Mouse (Mus musculus): Measurements from ENCODE around the gene Tada1. TPM values are rescaled to one million over a fixed set of nuclear protein-coding genes. Genes with fewer than 3 reads are reported as not detected.

Tada1 gene
- polyA plus RNA-seq, 1 experiment from 2014 or later, result 63.7 TPM

- Histone ChIP-seq H3K9ac (no peak overlapping the region), H3K27ac (no peak overlapping the region), H3K4me2 (no peak overlapping the region), H3K27me3 (no peaks in the 10 kb centered on the region), H3K9me3 (peaks cover 11% of the 10 kb centered on the region; the same call in 1 of the 2 replicates), H3K36me3 (peaks cover 13% of the 10 kb centered on the region), H3K4me3 (no peak overlapping the region), H3K4me1 (peaks cover 9% of the 10 kb centered on the region)
- 96% methylated on average over 1 of the region's 1 CpGs for WGBS
- ATAC-seq (ENCODE audit: insufficient number of reproducible peaks, insufficient read depth, low FRiP score, low TSS enrichment, low read depth), result no peak
These were observed 32.6 kb downstream of the Tada1 start for GRCm38 (mm10) chr1:166411541-166411940.

DNA sequence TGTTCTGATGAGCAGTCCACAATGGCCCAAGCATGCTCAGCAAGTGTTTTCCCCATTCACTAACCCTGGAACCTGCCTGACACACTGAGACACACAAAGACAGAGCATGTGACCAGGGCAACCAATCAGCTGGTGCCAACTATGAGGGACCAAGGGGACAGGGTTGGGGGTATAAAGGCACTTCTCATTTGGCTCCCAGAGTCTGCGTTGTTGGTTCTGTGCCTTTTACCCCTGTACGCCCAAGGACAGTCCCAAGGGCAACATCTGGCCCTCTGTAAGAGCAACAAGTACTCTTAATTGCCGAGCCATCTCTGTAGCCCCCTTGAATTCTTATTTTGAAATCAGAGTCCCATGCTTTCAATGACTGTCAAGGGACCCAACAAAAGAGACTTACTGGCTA, 33.4 kb downstream of the Tada1 start:
- H3K36me3 ChIP-seq, result peaks cover 6% of the 10 kb centered on the region
- no peaks in the 10 kb centered on the region for H3K27me3 ChIP-seq
- H3K4me3 ChIP-seq, result no peak overlapping the region
- no peak overlapping the region for H3K9ac ChIP-seq
- no peak overlapping the region for H3K27ac ChIP-seq
- peaks cover 11% of the 10 kb centered on the region; the same call in 1 of the 2 replicates for H3K9me3 ChIP-seq
- ATAC-seq (ENCODE audit: insufficient number of reproducible peaks, insufficient read depth, low FRiP score, low TSS enrichment, low read depth), result no peak
- 89% methylated on average over 3 of the region's 3 CpGs for WGBS
- peaks cover 9% of the 10 kb centered on the region for H3K4me1 ChIP-seq
- no peak overlapping the region for H3K4me2 ChIP-seq

GRCm38 (mm10) chr1:166429053-166429452, 50.2 kb downstream of the Tada1 start:
- 69% methylated on average over 3 of the region's 3 CpGs for WGBS
- H3K9me3 ChIP-seq, result no peaks in the 10 kb centered on the region
- no peak overlapping the region for H3K27ac ChIP-seq
- H3K4me1 ChIP-seq, result no peaks in the 10 kb centered on the region
- H3K9ac ChIP-seq, result no peak overlapping the region
- no peaks in the 10 kb centered on the region for H3K27me3 ChIP-seq
- no peak for ATAC-seq (ENCODE audit: insufficient number of reproducible peaks, insufficient read depth, low FRiP score, low TSS enrichment, low read depth)
- no peaks in the 10 kb centered on the region for H3K36me3 ChIP-seq
- no peak overlapping the region for H3K4me2 ChIP-seq
- no peak overlapping the region for H3K4me3 ChIP-seq

DNA sequence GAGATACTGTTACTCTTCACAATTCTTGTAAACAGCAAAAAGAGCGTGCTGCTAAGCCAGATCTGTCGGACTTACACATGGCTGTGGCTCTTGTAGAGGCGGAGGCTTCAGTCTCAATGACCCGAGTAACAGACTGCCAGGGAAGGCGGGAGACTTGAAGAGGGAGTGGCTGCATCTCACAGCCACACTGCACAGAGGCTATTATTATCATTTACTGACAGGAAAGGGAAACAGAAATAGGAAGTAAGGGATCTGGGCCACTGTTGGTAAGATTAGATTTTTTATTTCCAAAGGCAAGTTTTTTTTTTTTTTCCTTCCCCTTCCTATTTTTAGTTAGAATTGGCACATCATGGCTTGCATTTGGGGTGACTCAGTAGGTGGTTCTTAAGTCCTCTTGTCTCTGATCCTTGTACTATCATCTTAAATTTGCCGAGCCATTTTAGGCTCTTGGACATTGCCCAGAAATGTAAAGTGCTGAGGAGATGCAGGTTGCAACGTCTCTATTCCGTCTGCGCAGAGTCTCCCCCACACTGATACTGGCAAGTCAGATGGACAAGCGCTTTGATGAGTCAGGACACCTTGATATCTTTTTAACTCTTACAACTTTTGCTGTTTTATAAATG, 51.0 kb downstream of the Tada1 start:
- no peaks in the 10 kb centered on the region for H3K36me3 ChIP-seq
- WGBS, result 59% methylated on average over 10 of the region's 10 CpGs
- H3K27me3 ChIP-seq, result no peaks in the 10 kb centered on the region
- no peak overlapping the region for H3K9ac ChIP-seq
- no peak for ATAC-seq (ENCODE audit: insufficient number of reproducible peaks, insufficient read depth, low FRiP score, low TSS enrichment, low read depth)
- H3K9me3 ChIP-seq, result no peaks in the 10 kb centered on the region
- no peaks in the 10 kb centered on the region for H3K4me1 ChIP-seq
- no peak overlapping the region for H3K27ac ChIP-seq
- no peak overlapping the region for H3K4me3 ChIP-seq
- H3K4me2 ChIP-seq, result no peak overlapping the region

GRCm38 (mm10) chr1:166439426-166439825, 60.5 kb downstream of the Tada1 start:
- no peak overlapping the region for H3K27ac ChIP-seq
- H3K27me3 ChIP-seq, result no peaks in the 10 kb centered on the region
- H3K9ac ChIP-seq, result no peak overlapping the region
- H3K4me1 ChIP-seq, result no peaks in the 10 kb centered on the region
- no peak for ATAC-seq (ENCODE audit: insufficient number of reproducible peaks, insufficient read depth, low FRiP score, low TSS enrichment, low read depth)
- no peak overlapping the region for H3K4me2 ChIP-seq
- H3K36me3 ChIP-seq, result no peaks in the 10 kb centered on the region
- WGBS, result 63% methylated on average over 6 of the region's 6 CpGs
- H3K9me3 ChIP-seq, result no peaks in the 10 kb centered on the region
- H3K4me3 ChIP-seq, result no peak overlapping the region

DNA sequence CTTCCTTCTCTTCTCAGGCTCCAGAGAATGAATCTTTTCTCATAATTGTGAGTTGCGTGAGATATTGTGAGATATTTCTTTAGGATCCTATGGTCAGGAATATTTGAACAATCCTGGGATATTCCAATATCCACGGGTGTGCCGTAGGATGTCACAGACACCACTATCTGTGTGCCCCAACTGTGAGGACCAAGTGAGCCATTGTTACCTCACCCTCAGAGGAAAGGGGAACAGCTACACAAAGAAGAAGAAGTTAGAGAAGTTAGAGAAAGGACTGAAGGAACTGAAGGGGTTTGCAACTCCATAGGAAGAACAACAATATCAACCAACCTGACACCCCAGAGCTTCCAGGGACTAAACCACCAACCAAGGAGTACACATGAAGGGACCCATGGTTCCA, 63.1 kb downstream of the Tada1 start:
- H3K9ac ChIP-seq, result no peak overlapping the region
- WGBS, result 89% methylated on average over 3 of the region's 3 CpGs
- H3K4me3 ChIP-seq, result no peak overlapping the region
- no peaks in the 10 kb centered on the region for H3K27me3 ChIP-seq
- no peak overlapping the region for H3K27ac ChIP-seq
- no peak for ATAC-seq (ENCODE audit: insufficient number of reproducible peaks, insufficient read depth, low FRiP score, low TSS enrichment, low read depth)
- no peaks in the 10 kb centered on the region for H3K9me3 ChIP-seq
- H3K4me2 ChIP-seq, result no peak overlapping the region
- no peaks in the 10 kb centered on the region for H3K4me1 ChIP-seq
- H3K36me3 ChIP-seq, result no peaks in the 10 kb centered on the region

Other genes with a start within 250 kb of the Tada1 start
- 0.15 and 0.83 TPM in 2 replicates for gene Gpa33, start 248.9 kb upstream of the Tada1 start, polyA plus RNA-seq (2015; fragmentation: Nextera tagmentation; extraction: Ambion mirVana)
- not detected in 2 replicates for gene Mael, start 140.3 kb upstream of the Tada1 start, polyA plus RNA-seq (2015; fragmentation: Nextera tagmentation; extraction: Ambion mirVana)
- 0.22 and 0.25 TPM in 2 replicates for gene Ildr2, start 125.0 kb upstream of the Tada1 start, polyA plus RNA-seq (2015; fragmentation: Nextera tagmentation; extraction: Ambion mirVana)
- 22.6 and 26.6 TPM in 2 replicates for gene Pogk, start 30.8 kb downstream of the Tada1 start, polyA plus RNA-seq (2015; fragmentation: Nextera tagmentation; extraction: Ambion mirVana)
- not detected in 2 replicates for gene Gm4846, start 118.5 kb downstream of the Tada1 start, polyA plus RNA-seq (2015; fragmentation: Nextera tagmentation; extraction: Ambion mirVana)